Mouse (Mus musculus) lung, postnatal 0 days (tissue): ENCODE measurements around the gene Safb2.
"Not testable (repeated sequence)": the region's sequence is repeated elsewhere in the genome, so short reads cannot be mapped to it uniquely, and the experiment has no call there.

Experiments
- CTCF ChIP-seq: IDR thresholded peaks from 2 replicates; pipeline ENCODE4 v1.5.1; 2016; ENCODE audit warnings: antibody characterized with exemption, mild to moderate bottlenecking
- EP300 ChIP-seq: IDR thresholded peaks from 2 replicates; pipeline ENCODE4 v1.6.1; 2016; ENCODE audit warnings: antibody characterized with exemption, mild to moderate bottlenecking, control low read depth

DNA sequence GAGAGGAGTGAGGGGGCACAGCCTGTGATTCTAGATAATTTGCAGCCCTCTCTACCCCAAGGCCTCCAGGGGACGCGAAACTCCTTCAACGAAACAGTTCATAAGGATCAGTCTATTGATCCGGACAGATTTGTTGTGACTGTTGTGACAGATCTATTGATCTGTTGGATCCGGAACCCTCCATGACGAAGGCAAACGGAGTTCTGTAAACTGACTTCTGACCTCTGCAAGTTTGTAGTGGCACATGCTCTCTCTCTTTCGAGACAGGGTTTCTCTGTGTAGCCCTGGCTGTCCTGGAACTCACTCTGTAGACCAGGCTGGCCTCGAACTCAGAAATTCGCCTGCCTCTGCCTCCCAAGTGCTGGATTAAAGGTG is 28.2 kb upstream of the Safb2 start:
- TF ChIP-seq CTCF, EP300: not testable (repeated sequence)
